Mouse (Mus musculus) liver, embryonic 12.5 days (tissue): ENCODE results near the gene Fryl. TPM values are rescaled to one million over a fixed set of nuclear protein-coding genes. Genes with fewer than 3 reads are reported as not detected.
A peak's percentile ranks its signal among the peaks of the same experiment; 100 is the strongest.

Experiments used
- ATAC-seq: fragments of 200-750 bp; cut with Nextera tagmentation; 2 replicates; pipeline ENCODE4 v1.8.0; 2017; ENCODE audit warnings: moderate number of reproducible peaks, mild to moderate bottlenecking, moderate library complexity
- H3K27ac ChIP-seq: fragments of 300-500 bp; sonication (generic); 2 replicates; pipeline ENCODE4 v1.5.1; 2016; ENCODE audit warnings: mild to moderate bottlenecking
- H3K27me3 ChIP-seq: fragments of 300-500 bp; sonication (generic); replicated peaks from 2 replicates; pipeline ENCODE4 v1.6.1; 2016; ENCODE audit warnings: mild to moderate bottlenecking, moderate library complexity
- H3K36me3 ChIP-seq: fragments of 300-500 bp; sonication (generic); 2 replicates; pipeline ENCODE4 v1.6.1; 2016; ENCODE audit warnings: mild to moderate bottlenecking, moderate library complexity
- H3K4me1 ChIP-seq: fragments of 300-500 bp; sonication (generic); 2 replicates; pipeline ENCODE4 v1.6.1; 2016
- H3K4me2 ChIP-seq: fragments of 300-500 bp; sonication (generic); 2 replicates; pipeline ENCODE4 v1.6.1; 2016; ENCODE audit warnings: mild to moderate bottlenecking, moderate library complexity
- H3K4me3 ChIP-seq: fragments of 300-500 bp; sonication (generic); 2 replicates; pipeline ENCODE4 v1.5.1; 2016; ENCODE audit warnings: mild to moderate bottlenecking, moderate library complexity
- H3K9ac ChIP-seq: fragments of 300-500 bp; sonication (generic); 2 replicates; pipeline ENCODE4 v1.6.1; 2016; ENCODE audit warnings: mild to moderate bottlenecking, moderate library complexity
- H3K9me3 ChIP-seq: fragments of 300-500 bp; sonication (generic); replicated peaks from 2 replicates; pipeline ENCODE4 v1.6.1; 2016; ENCODE audit warnings: mild to moderate bottlenecking, moderate library complexity
- WGBS: fragments of 180-500 bp; shearing (Covaris S2); methylation state at CpG from one replicate; pipeline ENCODE4 v1.1.7; 2016; ENCODE audit not compliant: insufficient replicate concordance; 5-methylcytosine and 5-hydroxymethylcytosine counted together
- polyA plus RNA-seq: library from polyadenylated mRNA; unstranded; fragments of >200 nt; fragmentation: Nextera tagmentation; extraction: Ambion mirVana; gene quantifications from 2 replicates; pipeline ENCODE4 v1.2.1, GENCODE M21; 2016

Fryl gene
- polyA plus RNA-seq, 1 experiment from 2014 or later = 46.3 TPM

- Histone ChIP-seq H3K4me3 (no peak overlapping the region), H3K27ac (no peak overlapping the region), H3K4me1 (no peaks in the 10 kb centered on the region; the same call in 1 of the 2 replicates), H3K27me3 (peaks cover 4% of the 10 kb centered on the region), H3K36me3 (no peaks in the 10 kb centered on the region), H3K4me2 (no peak overlapping the region), H3K9ac (no peak overlapping the region), H3K9me3 (no peaks in the 10 kb centered on the region)
- 63% methylated on average over 4 of the region's 4 CpGs for WGBS
- ATAC-seq = no peak
These were observed 24.1 kb upstream of the Fryl start for GRCm38 (mm10) chr5:73280567-73280850.

DNA sequence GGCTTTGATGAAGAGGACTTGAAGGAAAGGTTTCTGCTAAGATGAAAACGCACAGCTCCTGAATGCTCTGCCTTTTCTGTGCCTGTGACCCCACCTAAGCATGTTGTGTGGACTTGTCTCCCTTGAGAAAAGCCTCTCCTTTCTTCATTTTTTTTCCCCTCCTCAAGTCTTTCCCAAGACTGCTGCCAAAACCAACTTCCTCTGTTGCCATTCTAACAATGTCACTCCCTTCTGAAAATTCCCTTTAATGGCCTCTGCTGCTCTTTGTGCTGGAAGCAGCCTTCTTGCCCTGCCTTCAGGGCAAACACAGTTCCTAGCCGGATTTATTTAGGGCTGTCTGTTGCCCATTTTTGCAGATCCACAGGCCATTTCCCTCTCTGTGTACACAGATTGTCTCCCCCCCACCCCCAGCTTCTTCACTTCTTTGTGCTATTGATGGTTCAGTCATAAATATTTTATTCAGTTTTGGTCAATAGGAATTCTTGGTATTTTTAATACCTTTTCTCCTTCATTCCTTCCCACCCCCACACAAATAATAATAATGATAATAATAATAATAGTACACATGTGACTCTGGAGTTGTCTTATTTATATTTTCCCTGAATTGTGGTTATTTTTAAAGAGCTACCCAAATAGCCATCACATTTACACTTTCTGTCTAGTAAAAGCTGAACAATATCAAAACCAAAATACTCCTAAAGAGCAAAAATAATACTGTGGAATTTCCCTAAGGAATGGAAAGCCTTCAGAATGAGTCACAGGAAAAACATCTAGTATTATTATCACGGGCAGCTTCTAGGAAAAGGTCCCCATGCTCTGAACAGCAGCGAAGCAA is 23.5 kb upstream of the Fryl start:
- 69% methylated on average over 4 of the region's 4 CpGs for WGBS
- H3K36me3 ChIP-seq = no peaks in the 10 kb centered on the region

DNA sequence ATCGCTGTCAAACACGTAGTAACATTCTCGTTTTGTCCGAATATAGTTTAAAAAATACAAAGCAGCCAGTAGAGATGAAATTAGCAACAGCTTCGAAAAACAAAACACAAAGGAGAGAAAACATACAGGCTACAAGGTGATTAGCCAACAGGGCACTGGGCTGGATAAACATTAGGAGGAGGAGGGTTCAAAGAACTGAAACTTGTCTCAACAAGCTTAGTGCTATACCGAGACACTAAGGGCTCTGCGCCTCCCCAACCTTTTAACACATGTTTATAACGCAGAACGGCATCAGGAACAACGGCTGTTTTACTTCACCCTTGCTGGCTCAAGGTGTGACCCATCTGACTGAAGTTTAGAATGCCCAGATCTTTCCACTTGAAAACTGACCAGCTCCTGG is 22.8 kb upstream of the Fryl start:
- Histone ChIP-seq H3K9ac (no peak overlapping the region), H3K4me1 (no peaks in the 10 kb centered on the region; the same call in 1 of the 2 replicates), H3K4me3 (no peak overlapping the region), H3K36me3 (no peaks in the 10 kb centered on the region), H3K4me2 (no peak overlapping the region), H3K9me3 (no peaks in the 10 kb centered on the region), H3K27me3 (peaks cover 9% of the 10 kb centered on the region), H3K27ac (no peak overlapping the region)
- no peak for ATAC-seq
- WGBS = 80% methylated on average over 10 of the region's 10 CpGs

More for the DNA sequence above, 23.5 kb upstream of the Fryl start:
- Histone ChIP-seq H3K4me3 (no peak overlapping the region), H3K27me3 (peaks cover 8% of the 10 kb centered on the region), H3K9ac (no peak overlapping the region), H3K27ac (no peak overlapping the region), H3K4me2 (no peak overlapping the region), H3K9me3 (no peaks in the 10 kb centered on the region), H3K4me1 (no peaks in the 10 kb centered on the region; the same call in 1 of the 2 replicates)
- no peak for ATAC-seq

DNA sequence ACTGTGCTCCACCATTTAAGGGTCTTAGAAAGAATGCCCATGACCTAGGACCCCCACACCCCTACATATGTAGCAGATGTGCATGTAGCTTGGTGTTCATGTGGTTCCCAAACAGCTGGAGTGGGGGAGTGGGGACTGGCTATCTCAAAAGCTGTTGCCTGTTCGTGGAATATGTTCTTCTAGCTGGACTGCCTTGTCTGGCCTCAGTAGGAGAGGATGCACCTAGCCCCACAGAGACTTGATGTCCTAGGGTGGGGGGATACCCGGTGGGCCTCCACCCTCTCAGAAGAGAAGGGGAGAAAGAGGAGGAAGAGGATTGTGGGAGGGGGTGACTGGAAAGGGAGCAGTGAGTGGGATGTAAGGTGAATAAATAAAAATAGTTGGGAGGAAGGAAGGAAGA is 18.5 kb upstream of the Fryl start:
- Histone ChIP-seq H3K4me2 (no peak overlapping the region), H3K27me3 (peaks cover 16% of the 10 kb centered on the region), H3K9me3 (no peaks in the 10 kb centered on the region), H3K9ac (no peak overlapping the region), H3K4me3 (no peak overlapping the region), H3K36me3 (no peaks in the 10 kb centered on the region), H3K4me1 (no peaks in the 10 kb centered on the region; the same call in 1 of the 2 replicates), H3K27ac (no peak overlapping the region)
- no peak for ATAC-seq
- 49% methylated on average over 2 of the region's 2 CpGs for WGBS

DNA sequence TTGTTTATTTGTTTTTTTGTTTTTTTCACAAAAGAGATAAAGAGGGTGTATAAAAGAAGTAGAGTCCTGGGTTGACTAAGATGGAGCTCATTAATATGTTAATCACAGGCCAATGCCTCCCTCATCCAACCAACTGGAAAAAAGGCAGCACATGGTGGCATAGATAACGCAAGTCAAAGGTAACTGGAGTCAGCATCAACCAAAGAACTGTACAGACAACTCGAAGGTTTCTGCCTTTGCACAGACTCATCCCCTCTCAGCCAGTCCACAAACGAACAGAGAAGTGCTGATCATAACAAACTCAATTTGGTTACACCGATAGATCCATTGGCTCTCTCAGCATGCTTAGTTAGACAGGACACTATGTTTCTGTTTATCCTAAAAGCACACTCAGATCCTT is 16.8 kb upstream of the Fryl start:
- no peaks in the 10 kb centered on the region for H3K36me3 ChIP-seq
- H3K27ac ChIP-seq = no peak overlapping the region
- no peaks in the 10 kb centered on the region for H3K9me3 ChIP-seq
- H3K27me3 ChIP-seq = peaks cover 16% of the 10 kb centered on the region
- no peak overlapping the region for H3K4me3 ChIP-seq
- H3K9ac ChIP-seq = no peak overlapping the region
- ATAC-seq = no peak
- H3K4me2 ChIP-seq = no peak overlapping the region
- WGBS = 65% methylated on average over 4 of the region's 4 CpGs
- H3K4me1 ChIP-seq = no peaks in the 10 kb centered on the region

DNA sequence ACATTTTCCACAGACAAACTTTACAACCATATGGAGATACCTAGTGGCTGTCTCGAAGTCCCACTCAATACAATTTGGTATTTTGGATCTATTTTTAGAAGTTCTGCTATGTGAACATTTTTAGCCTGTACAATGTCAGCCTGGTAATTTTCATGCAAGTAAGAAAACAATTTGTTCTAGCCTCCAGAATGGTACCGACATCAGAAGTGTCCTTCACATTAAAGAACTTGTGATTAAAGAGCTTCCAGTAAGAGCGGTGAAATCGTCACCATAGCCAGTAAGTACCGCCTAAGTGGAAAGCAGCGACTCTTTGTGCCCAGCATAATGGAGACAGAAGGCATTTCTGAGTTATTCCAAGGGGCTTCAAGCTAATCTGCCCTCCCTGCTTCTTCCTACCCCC is 14.2 kb upstream of the Fryl start:
- H3K4me1 ChIP-seq = no peaks in the 10 kb centered on the region
- WGBS = 74% methylated on average over 6 of the region's 6 CpGs
- no peak overlapping the region for H3K4me3 ChIP-seq
- no peak overlapping the region for H3K9ac ChIP-seq
- no peaks in the 10 kb centered on the region for H3K36me3 ChIP-seq
- H3K4me2 ChIP-seq = no peak overlapping the region
- ATAC-seq = no peak
- peaks cover 13% of the 10 kb centered on the region for H3K27me3 ChIP-seq
- no peak overlapping the region for H3K27ac ChIP-seq
- H3K9me3 ChIP-seq = no peaks in the 10 kb centered on the region

GRCm38 (mm10) chr5:73268636-73269213 is 12.3 kb upstream of the Fryl start:
- Histone ChIP-seq H3K4me3 (no peak overlapping the region), H3K36me3 (no peaks in the 10 kb centered on the region), H3K9me3 (no peaks in the 10 kb centered on the region), H3K4me2 (no peak overlapping the region), H3K27me3 (0 out of 2 replicates have a peak, but pooled peaks cover 6% of the 10 kb centered on the region), H3K9ac (no peak overlapping the region), H3K27ac (no peak overlapping the region), H3K4me1 (no peaks in the 10 kb centered on the region)
- no peak for ATAC-seq
- WGBS = 75% methylated on average over 11 of the region's 11 CpGs

- Histone ChIP-seq H3K36me3 (no peaks in the 10 kb centered on the region), H3K9me3 (no peaks in the 10 kb centered on the region), H3K4me2 (no peak overlapping the region), H3K4me3 (no peak overlapping the region), H3K4me1 (no peaks in the 10 kb centered on the region), H3K27ac (no peak overlapping the region), H3K9ac (no peak overlapping the region), H3K27me3 (no peaks in the 10 kb centered on the region)
- no peak for ATAC-seq
- WGBS = 59% methylated on average over 5 of the region's 5 CpGs
These were observed 9.0 kb upstream of the Fryl start for GRCm38 (mm10) chr5:73265460-73265859.

DNA sequence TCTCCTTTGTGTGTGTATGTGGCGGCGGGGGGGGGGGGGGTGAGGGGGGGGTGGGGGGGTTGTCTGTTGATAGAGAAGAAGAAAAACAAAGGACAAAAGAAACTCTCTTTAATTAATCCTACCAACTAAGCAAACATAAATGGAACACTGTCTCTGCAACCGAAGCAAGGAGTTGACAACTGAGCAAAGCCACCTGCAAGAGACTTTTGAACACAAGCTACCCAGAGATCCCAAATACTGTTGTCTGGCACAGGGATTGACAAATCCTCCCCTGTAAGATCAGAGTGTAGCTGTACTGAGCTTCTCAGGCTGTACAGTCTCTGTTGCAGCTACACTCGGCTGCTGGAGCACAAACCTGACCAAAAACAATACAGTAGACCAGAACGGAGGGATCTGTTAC is 7.7 kb upstream of the Fryl start:
- no peak for ATAC-seq
- 73% methylated on average over 3 of the region's 5 CpGs for WGBS
- Histone ChIP-seq H3K27me3 (no peaks in the 10 kb centered on the region), H3K4me2 (no peak overlapping the region), H3K9ac (no peak overlapping the region), H3K4me1 (no peaks in the 10 kb centered on the region), H3K27ac (no peak overlapping the region), H3K4me3 (no peak overlapping the region), H3K36me3 (no peaks in the 10 kb centered on the region), H3K9me3 (no peaks in the 10 kb centered on the region)

DNA sequence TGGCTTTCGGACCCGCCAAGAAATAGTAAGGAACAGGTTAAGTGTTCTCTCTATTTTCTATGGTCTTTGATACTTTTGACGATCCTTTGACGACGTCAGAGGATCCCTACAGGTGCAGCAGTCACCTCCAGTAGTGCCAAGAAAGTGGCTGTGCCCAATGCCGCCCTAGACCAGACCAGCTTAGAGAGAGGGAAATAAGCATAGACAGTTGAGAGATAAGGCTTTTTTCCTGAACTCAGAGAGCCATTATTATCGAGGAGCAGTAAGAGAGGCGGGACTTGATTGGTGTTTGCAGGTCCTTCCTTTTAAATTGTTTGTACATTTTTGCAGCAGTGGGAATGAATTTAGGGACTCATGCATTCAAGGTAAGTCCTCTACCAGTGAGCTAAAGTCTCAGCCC is 1.3 kb upstream of the Fryl start:
- H3K9me3 ChIP-seq = no peaks in the 10 kb centered on the region
- 25% methylated on average over 8 of the region's 8 CpGs for WGBS
- peak overlapping the region; percentile 69 for H3K9ac ChIP-seq
- no peaks in the 10 kb centered on the region for H3K27me3 ChIP-seq
- no peaks in the 10 kb centered on the region for H3K36me3 ChIP-seq
- H3K27ac ChIP-seq = peak overlapping the region; percentile 83
- no peak for ATAC-seq
- H3K4me3 ChIP-seq = peak overlapping the region; percentile 65
- H3K4me2 ChIP-seq = peak overlapping the region; percentile 89
- peaks cover 40% of the 10 kb centered on the region for H3K4me1 ChIP-seq

GRCm38 (mm10) chr5:73257096-73257495 is 677 bp upstream of the Fryl start:
- Histone ChIP-seq H3K36me3 (no peaks in the 10 kb centered on the region), H3K4me1 (peaks cover 46% of the 10 kb centered on the region), H3K27me3 (no peaks in the 10 kb centered on the region), H3K9me3 (no peaks in the 10 kb centered on the region), H3K9ac (peak overlapping the region; percentile 69), H3K27ac (peak overlapping the region; percentile 83), H3K4me3 (peak overlapping the region; percentile 65), H3K4me2 (peak overlapping the region; percentile 89)
- no peak for ATAC-seq
- 1% methylated on average over 11 of the region's 11 CpGs for WGBS

DNA sequence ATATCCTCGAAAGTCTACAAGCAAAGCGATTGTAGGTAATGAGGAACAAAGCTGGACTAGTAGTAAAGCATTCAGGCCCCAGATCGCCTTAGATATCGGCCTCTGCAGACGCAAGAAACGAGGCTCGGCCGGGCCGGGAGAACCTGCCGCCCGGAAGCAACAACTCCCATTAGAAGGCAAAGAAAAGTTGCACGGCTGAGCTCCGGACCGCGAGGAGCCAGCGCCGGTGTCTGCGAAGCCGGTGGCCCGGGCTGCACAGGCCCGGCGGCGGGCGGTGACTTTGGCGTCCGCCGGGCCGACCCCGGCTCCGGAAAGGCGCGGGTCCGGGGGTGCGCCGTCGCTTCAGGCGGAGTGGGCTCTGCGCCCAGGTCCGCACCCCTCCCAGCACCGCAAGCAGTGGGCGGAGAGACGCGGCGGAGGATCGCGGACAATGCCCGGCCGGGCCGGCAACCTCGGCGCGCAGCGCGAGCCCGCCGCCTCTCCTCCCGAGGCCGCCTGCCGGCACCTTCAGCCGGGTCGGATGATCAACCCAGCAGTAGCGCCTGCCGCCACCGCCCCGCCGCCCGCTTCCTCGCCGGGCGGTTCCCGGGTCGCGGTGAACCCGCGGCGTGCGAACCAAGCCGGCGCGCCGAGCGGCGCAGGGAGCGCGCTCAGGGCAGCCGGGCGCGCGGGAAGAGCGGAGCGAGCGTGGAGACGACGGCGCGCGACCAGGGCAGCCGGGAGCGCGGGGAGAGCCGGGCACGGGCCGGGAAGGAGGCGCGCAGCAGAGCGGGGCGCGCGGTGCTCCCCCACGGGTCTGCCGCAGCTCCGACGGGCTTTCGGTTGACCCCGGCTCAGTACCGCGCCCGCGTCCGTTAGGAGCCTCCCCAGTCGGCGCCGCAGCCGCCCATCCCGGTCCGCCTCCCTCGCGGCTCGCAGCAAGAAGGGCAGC is 833 bp downstream of the Fryl start:
- Histone ChIP-seq H3K36me3 (no peaks in the 10 kb centered on the region; the same call in 1 of the 2 replicates), H3K27ac (peak overlapping the region; percentile 95), H3K27me3 (no peaks in the 10 kb centered on the region), H3K9ac (peak overlapping the region; percentile 95), H3K4me3 (peak overlapping the region; percentile 97), H3K4me1 (peaks cover 50% of the 10 kb centered on the region), H3K9me3 (no peaks in the 10 kb centered on the region), H3K4me2 (peak overlapping the region; percentile 85)
- ATAC-seq = peak; percentile 26
- WGBS = under 1% methylated on average over 119 of the region's 129 CpGs
